Mouse (Mus musculus): Measurements from ENCODE around the gene Fam189b.

Fam189b gene

DNA sequence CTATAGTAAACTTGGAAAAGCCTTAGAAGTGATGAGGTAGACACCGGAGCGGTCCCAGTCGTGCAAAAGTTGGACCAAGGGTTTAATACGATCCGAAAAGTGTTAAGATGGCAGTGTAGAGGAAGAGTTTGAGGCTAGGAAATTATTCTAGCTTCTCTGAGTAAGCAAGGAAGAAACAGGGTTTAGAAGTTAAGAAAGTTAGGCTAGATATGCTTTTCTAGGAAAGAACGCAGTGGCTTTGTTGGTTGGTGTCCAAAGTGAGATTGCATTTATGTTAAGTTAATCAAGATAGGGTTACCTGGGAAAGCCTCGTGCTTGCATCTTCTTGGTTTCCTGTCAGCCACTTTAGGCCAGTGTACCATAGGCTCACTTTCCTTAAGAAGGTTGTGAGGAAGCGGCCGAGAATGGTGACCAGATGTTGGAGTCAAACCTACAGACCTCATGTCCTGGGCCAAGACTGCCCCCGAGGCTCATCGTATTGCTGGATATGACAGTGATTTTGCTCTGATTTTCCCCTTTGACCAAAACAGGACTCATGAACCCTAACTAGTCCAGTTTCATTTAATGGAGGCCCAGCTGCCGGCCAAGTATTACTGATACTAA, 17.6 kb upstream of the Fam189b start:
- CTCF ChIA-PET = interaction anchor here (1.7 kb wide), 1 partner anchor 13 kb away, joined by 5 read pairs; no protein-coding TSS in a partner anchor

DNA sequence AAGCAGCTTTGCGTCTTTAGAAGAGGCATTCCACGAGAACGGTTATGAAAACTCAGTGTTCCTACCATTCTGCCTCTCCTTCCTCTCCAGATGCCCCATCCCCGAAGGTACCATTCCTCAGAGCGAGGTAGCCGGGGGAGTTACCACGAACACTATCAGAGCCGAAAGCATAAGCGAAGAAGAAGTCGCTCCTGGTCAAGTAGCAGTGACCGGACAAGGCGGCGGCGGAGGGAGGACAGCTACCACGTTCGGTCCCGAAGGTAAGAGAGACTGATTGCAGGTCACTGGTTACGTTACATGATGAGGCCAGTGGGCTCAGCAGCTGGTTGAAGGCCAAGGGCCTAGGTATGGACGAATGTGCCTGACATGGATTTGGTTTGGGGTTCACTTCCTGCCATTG, 16.0 kb upstream of the Fam189b start:
- CTCF ChIA-PET = interaction anchor here (1.7 kb wide), 1 partner anchor 11 kb away, joined by 5 read pairs; no protein-coding TSS in a partner anchor

- CTCF ChIA-PET = no interaction called here
Observed at GRCm38 (mm10) chr3:89174844-89175243, 8.1 kb upstream of the Fam189b start.

DNA sequence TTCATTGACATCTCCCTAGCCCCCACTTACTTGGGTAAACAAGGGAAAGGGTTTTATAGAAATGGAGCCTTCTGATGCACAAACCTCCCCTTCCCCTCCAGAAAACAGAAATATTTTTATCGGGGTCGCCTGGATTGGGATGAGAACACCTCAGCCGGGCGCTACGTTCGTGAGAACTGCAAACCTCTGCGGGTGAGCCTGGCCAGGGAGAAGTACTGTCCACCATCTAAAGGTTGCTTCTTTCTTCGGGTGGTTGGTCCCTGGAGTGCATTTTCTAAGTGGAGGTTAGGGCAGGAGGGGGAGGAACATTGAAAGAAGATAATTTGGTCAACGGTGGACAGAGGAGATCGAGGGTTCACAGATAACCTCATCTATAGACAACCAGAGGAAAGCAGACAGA, 7.4 kb upstream of the Fam189b start:
- CTCF ChIA-PET = no interaction called here

DNA sequence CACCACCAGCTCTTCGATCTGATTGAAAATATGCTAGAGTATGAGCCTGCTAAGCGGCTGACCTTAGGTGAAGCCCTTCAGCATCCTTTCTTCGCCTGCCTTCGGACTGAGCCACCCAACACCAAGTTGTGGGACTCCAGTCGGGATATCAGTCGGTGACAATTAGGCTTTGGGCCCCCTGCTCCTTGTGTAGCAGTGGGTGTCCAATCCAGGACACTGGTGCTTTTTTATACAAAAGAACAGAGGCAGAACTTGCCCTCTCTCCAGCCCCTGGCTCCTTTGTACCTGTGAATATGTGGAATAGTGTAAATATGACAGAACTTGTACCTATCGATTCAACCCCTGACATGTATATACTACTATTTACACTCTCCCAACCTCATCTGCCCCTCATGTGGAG, 6.5 kb upstream of the Fam189b start:
- CTCF ChIA-PET = no interaction called here

GRCm38 (mm10) chr3:89177242-89178106, 5.5 kb upstream of the Fam189b start, which contains the start of gene Scamp3:
TSS of gene Scamp3 (plus strand) at chr3:89177473.
- CTCF ChIA-PET = interaction anchor here (1.1 kb wide), 2 partner anchors 11 to 13 kb away, joined by 3 to 5 read pairs; no protein-coding TSS in a partner anchor

GRCm38 (mm10) chr3:89178107-89178385, 4.9 kb upstream of the Fam189b start:
- CTCF ChIA-PET = interaction anchor here (1.1 kb wide), 2 partner anchors 12 to 13 kb away, joined by 3 to 5 read pairs; no protein-coding TSS in a partner anchor

DNA sequence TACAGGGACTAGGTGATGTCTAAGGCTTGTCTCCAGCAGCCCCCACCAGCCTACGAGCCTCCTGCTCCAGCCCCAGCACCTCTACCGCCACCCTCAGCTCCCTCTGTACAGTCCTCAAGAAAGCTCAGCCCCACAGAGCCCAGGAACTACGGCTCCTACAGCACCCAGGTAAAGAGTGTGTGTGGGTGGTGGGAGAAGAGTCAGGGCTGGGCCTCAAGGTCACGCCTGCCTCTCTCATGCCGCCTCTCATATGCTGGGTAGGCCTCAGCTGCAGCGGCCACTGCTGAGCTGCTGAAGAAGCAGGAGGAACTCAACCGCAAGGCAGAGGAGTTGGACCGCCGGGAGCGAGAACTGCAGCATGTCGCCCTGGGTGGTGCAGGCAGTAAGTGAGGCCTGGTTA, 3.9 kb upstream of the Fam189b start:
- CTCF ChIA-PET = no interaction called here

DNA sequence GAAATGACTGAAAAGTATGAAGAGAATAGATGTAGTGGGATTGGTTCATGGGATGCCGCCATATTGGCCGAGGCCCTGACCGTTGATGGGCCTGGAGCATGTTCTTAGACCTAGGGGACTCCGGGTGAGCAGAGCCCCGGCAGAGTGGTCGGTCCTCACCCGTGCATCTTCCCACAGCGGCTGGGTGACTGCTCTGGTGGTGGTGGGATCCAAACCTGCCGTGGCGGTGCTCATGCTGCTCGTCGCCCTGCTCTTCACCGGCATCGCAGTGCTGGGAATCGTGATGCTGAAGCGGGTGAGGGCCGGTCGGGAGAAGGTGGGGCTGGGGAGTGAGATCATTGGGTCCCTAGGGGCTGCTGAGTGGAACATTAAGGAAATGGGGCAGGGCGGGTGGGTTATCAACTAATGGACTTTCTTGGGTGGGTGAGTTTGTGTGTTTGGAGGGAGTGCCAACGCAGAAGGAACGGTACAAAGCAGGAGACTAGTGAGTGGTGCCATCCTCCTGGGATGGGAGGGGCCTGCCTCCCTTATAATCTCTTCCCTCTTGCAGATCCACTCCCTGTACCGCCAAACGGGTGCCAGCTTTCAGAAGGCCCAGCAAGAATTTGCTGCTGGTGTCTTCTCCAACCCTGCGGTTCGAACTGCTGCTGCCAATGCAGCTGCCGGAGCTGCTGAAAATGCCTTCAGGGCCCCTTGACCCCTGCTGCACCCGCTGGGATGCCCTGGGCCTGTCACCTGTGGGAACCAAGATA, 1.0 kb upstream of the Fam189b start:
- CTCF ChIA-PET = no interaction called here

GRCm38 (mm10) chr3:89182531-89183057, 349 bp upstream of the Fam189b start:
- CTCF ChIA-PET = no interaction called here

- CTCF ChIA-PET = no interaction called here
Observed at GRCm38 (mm10) chr3:89183959-89184315, 994 bp downstream of the Fam189b start.

GRCm38 (mm10) chr3:89187197-89187596, 4.3 kb downstream of the Fam189b start:
- CTCF ChIA-PET = no interaction called here

GRCm38 (mm10) chr3:89187690-89188477, 4.9 kb downstream of the Fam189b start:
- CTCF ChIA-PET = no interaction called here

DNA sequence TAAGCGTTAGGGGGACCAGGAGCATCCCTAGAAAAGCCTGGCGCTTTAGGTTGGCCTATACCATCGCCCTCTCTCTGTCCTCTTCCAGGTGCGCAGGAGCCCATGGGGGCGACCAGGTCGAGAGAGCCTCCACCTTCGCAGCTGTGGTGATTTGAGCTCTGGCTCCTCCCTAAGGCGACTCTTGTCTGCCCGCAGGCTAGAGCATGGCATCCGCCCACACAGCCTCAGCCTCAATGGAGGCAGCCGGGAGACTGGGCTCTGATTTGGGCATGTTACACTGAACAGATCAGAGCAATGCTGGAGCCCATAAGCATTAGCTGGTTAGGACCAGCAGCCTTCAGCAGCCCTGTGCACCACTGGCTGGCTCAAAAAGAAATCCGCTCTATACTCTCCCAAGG, 5.5 kb downstream of the Fam189b start:
- CTCF ChIA-PET = no interaction called here

DNA sequence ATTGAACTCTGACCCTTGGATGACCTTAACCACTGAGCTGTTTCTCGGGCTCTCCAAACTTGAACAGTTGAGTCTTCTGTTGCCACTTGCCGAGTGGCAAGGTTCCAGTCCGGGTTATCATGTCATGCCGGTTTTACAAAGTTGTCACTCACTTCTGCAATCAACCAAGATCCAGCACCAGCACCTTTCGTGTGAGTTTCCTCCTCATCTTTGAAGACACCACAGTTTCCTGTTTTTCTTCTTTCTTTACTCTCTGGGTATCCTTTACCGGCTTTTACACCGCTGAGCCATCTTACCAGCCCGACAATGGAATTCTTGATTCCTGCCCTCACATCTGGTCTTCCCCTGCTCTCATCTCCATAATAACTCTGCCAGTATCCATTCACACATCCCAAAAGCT, 7.5 kb downstream of the Fam189b start:
- CTCF ChIA-PET = interaction anchor here (0.5 to 0.6 kb wide), 3 partner anchors 12 to 161 kb away, joined by 3 to 5 read pairs (median 4); partner anchors contain the start of gene Gba

DNA sequence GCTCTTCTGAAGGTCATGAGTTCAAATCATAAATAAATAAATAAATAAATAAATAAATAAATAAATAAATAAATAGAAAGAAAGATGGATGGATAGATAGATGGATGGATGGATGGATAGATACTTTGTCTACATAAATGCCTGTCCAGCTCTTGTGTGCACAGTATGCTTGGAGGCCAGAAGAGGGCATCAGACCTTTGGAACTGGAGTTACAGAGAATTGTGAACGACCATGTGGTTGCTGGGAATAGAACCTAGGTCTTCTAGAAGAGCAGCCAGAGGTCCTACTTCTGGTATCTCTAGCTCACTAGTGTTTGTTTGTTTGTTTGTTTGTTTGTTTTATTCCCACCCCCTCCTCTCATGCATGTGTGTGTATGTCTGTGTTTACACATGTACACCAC, 10.4 kb downstream of the Fam189b start:
- CTCF ChIA-PET = no interaction called here

DNA sequence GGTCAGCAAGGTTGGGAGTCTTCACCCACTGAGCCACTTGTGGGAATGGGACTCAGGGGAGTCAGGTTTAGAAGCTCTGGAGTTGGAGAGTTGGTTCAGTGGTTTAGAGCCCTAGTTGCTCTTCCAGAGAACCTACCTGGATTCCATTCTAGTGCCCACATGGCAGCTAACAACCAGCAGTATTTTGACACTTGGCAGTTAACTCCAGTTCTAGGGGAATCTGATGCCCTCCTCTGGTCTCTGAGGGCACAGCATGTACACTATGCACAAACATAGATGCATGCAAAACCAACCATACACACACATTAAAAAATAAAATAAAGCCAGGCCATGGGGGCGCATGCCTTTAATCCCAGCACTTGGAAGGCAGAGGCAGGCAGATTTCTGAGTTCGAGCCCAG, 10.9 kb downstream of the Fam189b start:
- CTCF ChIA-PET = interaction anchor here (1.0 kb wide), 1 partner anchor 21 kb away, joined by 3 read pairs; no protein-coding TSS in a partner anchor

DNA sequence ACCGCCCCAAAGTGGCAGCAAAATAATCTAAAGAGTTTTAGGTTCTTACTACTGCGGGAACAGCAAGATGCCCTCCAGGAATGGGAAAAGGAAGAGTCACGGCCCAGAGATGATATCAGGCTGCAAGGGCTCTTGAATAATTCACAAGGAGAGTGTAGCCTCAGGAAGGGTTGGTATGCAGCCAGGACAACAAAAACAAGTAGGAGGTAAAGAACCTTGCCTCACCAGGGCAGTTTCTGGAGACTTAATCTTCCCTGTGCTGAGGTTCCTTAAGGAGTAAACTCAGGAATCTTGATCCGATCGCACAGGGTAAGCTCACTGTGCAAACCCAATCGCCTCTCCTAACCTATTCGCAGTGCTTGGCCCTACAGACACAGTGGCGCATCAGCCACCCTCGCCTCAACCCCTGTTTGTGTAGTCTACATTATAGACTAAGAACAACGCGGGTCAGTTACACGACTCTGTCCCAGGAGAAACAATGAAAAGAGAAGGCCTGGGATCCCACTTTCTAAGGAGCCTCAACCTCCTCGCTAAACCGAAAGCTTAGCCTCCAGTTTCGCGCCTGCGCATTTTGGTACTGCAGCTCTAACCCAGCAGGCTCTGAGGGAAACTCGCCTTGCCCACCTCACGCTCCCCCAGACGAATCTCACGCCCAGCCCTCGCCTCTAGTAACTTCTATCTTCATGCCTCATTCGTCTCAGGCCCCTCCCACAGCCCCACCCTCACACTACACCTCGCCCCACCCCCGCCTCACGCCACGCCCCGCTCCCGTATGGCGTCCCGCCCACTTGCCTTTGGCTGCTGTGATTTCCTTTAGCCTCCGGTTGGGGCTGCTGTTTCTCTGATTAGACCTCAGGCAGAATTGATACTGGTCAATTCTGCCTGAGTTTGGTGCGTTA, 13.3 kb downstream of the Fam189b start:
- CTCF ChIA-PET = no interaction called here

DNA sequence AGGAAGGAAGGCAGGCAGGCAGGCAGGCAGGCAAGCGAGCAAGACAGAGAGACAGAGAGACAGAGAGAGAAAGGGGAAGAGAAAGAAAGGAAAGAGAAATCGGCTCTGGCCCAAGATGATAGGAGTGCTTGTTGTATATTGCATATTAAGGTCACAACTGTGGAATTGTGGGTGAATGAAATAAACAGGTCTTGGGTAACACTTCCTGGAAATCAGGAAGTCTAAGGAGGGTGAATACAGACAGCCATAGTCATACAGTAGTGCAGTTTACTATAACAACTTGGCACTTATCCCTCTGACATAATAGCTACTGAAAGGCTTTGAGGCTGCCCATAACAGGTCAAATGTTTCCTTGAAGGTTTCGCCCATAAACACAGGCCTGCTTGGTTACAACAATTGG, 16.9 kb downstream of the Fam189b start:
- CTCF ChIA-PET = interaction anchor here (0.5 to 0.8 kb wide), 2 partner anchors 893 to 899 kb away, joined by 3 to 6 read pairs; no protein-coding TSS in a partner anchor

Measured in spleen, embryonic (tissue).